Mouse (Mus musculus) bone marrow macrophage, adult 2 months (primary cell): Measurements from ENCODE around the gene Dennd1a.

ENCODE experiments used
- CTCF ChIP-seq: IDR thresholded peaks from 2 replicates; pipeline ENCODE4 v1.5.1; 2012; ENCODE audit warnings: low read depth, mild to moderate bottlenecking, low read length, moderate library complexity
- POLR2A ChIP-seq: IDR thresholded peaks from 2 replicates; pipeline ENCODE4 v1.6.1; 2012; ENCODE audit warnings: mild to moderate bottlenecking, low read depth, low read length, borderline replicate concordance

DNA sequence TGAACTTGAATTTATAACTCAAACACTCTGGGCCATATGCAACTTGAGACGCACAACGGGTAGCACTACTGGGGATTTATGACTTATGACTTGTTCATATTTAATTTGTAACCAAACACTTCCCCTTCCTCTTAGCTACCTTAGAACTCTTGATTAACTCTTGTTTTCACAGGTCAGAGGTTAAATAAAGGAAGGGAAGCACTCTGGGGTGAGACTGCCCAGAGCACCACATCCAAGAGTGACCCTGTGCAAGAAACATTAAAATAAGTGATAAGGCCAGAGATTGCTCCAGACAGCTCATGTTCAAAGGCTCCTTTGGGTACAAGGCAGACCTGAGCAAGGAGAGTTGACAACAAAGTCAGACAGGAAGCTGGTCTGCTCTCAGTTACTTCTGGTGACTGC is 219.0 kb downstream of the Dennd1a start:
- TF ChIP-seq POLR2A (no peak), CTCF (no peak)
